Mouse (Mus musculus): ENCODE data around the gene Agmat. TPM values are rescaled to one million over a fixed set of nuclear protein-coding genes. Genes with fewer than 3 reads are reported as not detected.
A peak's percentile ranks its signal among the peaks of the same experiment; 100 is the strongest.

Gene Agmat
- polyA plus RNA-seq, 1 experiment from 2014 or later = not detected

DNA sequence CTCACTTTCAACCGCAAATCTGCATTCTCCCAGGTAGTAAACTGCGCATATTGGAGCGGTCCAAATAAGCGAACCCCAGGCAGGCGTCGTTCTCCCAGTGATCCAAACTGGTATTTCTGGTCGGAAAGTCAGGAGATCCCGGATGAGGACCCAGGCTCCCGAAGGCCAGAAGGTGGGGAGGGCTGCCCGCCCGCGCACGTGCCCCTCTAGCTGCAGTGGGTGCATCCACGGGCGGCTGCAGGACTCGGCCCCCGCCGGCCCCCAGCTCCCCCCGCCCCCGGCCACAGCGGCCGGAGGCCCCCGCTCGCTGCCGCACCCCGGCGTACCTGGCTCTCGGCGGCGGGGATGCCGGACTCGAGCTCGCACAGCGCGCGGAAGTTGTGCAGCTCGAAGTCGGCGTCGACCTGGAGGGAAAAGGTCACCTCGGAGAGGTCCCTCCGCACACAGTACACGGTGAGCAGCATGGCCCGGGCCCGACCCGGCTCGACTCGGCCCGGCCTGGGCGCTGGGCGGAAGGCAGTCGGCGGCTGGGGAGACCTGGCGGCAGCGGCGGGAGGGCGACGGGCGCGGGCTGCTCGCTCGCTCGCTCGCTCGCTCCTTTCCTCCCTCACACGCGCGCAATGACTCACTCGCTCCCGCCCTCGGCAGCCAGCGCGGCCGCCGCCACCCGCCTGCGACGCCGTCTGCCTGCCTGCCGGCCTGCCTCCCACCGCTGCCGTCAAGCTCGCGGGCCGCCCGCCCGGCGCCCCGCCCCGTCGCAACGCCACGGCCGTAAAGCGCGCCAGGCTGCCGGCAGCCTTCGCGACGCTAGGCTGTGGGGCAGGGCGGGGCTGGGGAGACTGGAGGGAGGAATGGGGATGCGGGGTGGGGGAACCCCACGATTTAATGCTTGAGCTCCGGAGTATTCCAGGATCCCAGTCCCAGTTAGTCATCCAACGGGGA is 23.5 kb upstream of the Agmat start, which contains the start of gene Ddi2:
Gene Ddi2, minus strand, starts transcription at position 689 of the 942 bp plus-strand sequence.
- WGBS = under 1% methylated on average over 77 of the region's 105 CpGs
- no peaks in the 10 kb centered on the region for H3K27me3 ChIP-seq
- peaks cover 11% of the 10 kb centered on the region for H3K36me3 ChIP-seq
- H3K4me1 ChIP-seq = peaks cover 22% of the 10 kb centered on the region
- H3K27ac ChIP-seq (replicated peaks) = peak within 1 kb of the TSS; percentile 86
- peak within 1 kb of the TSS; percentile 88 for H3K4me2 ChIP-seq (replicated peaks)
- peak within 1 kb of the TSS; percentile 95 for H3K9ac ChIP-seq (replicated peaks)
- H3K4me3 ChIP-seq = peak within 1 kb of the TSS; percentile 97
- no peaks in the 10 kb centered on the region for H3K9me3 ChIP-seq
- ATAC-seq (ENCODE audit: low FRiP score, low read depth) = peak; percentile 87

DNA sequence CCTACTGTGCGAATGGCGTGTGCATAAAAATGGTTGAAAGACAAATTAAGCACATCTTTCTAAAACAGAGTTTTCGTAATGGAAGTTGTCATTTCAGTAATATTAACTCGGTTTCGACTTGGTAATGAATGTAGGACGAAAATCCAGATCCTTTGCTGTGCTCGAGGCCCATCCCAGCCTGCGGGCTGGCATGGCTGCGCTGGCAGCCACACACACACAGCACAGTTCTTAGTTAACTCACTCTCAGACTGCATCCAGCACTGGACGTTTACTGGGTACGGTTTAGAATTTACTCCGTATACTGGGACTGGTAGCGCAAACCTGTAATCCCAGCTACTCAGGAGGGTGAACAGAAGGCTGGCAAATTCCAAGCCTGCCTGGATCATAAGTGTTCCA is 22.8 kb upstream of the Agmat start:
- peak; percentile 70 for ATAC-seq (ENCODE audit: low FRiP score, low read depth)
- Histone ChIP-seq H3K36me3 (peaks cover 11% of the 10 kb centered on the region), H3K4me1 (peaks cover 22% of the 10 kb centered on the region), H3K9ac (replicated peaks) (peak overlapping the region; percentile 95), H3K4me2 (replicated peaks) (peak overlapping the region; percentile 88), H3K27me3 (no peaks in the 10 kb centered on the region), H3K4me3 (peak overlapping the region; percentile 97), H3K9me3 (no peaks in the 10 kb centered on the region), H3K27ac (replicated peaks) (peak overlapping the region; percentile 86)
- 7% methylated on average over 13 of the region's 13 CpGs for WGBS

- Histone ChIP-seq H3K9me3 (no peaks in the 10 kb centered on the region), H3K9ac (replicated peaks) (no peak overlapping the region), H3K4me3 (no peak overlapping the region), H3K4me2 (replicated peaks) (no peak overlapping the region), H3K27me3 (peaks cover 3% of the 10 kb centered on the region; the same call in 1 of the 2 replicates), H3K27ac (replicated peaks) (no peak overlapping the region), H3K36me3 (peaks cover 11% of the 10 kb centered on the region), H3K4me1 (peaks cover 22% of the 10 kb centered on the region)
- WGBS = 72% methylated on average over 11 of the region's 11 CpGs
- ATAC-seq (ENCODE audit: low FRiP score, low read depth) = no peak
These were observed 21.9 kb upstream of the Agmat start for GRCm38 (mm10) chr4:141724594-141724993.

- Histone ChIP-seq H3K27ac (replicated peaks) (no peak overlapping the region), H3K4me3 (no peak overlapping the region), H3K36me3 (peaks cover 6% of the 10 kb centered on the region), H3K9ac (replicated peaks) (no peak overlapping the region), H3K27me3 (peaks cover 6% of the 10 kb centered on the region; the same call in 1 of the 2 replicates), H3K4me1 (peaks cover 22% of the 10 kb centered on the region), H3K4me2 (replicated peaks) (no peak overlapping the region), H3K9me3 (no peaks in the 10 kb centered on the region)
- no peak for ATAC-seq (ENCODE audit: low FRiP score, low read depth)
- WGBS = 84% methylated on average over 5 of the region's 5 CpGs
These were observed 21.2 kb upstream of the Agmat start for GRCm38 (mm10) chr4:141725277-141725676.

DNA sequence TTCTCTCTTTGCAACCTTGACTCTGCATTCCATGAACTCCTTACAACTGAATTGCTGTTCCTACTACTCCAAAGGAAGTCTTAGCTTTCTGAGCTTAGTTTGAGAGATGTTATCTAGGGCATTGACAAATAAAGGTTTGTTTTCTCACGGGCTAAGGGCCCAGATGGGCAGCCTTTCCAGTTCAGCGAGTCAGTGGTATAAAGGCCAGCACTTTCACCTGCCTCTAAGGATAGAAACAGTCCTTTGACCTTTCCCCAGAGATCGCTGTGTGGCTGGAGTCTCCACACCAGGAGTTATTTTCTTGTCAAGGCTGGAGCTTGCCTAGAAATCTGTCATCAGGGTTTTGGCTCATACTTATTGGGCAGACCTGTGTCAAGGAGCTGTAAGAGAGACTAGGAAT is 20.7 kb upstream of the Agmat start:
- Histone ChIP-seq H3K4me1 (peaks cover 22% of the 10 kb centered on the region), H3K9me3 (no peaks in the 10 kb centered on the region), H3K4me2 (replicated peaks) (no peak overlapping the region), H3K4me3 (no peak overlapping the region), H3K27ac (replicated peaks) (no peak overlapping the region), H3K9ac (replicated peaks) (no peak overlapping the region), H3K27me3 (peaks cover 10% of the 10 kb centered on the region), H3K36me3 (0 out of 2 replicates have a peak, but pooled peaks cover 2% of the 10 kb centered on the region)
- WGBS = 68% methylated on average over 3 of the region's 3 CpGs
- no peak for ATAC-seq (ENCODE audit: low FRiP score, low read depth)

- Histone ChIP-seq H3K4me3 (no peak overlapping the region), H3K36me3 (no peaks in the 10 kb centered on the region), H3K4me1 (no peaks in the 10 kb centered on the region), H3K27ac (replicated peaks) (no peak overlapping the region), H3K9ac (replicated peaks) (no peak overlapping the region), H3K27me3 (peaks cover 10% of the 10 kb centered on the region), H3K9me3 (no peaks in the 10 kb centered on the region), H3K4me2 (replicated peaks) (no peak overlapping the region)
- 81% methylated on average over 3 of the region's 3 CpGs for WGBS
- ATAC-seq (ENCODE audit: low FRiP score, low read depth) = no peak
These were observed 17.2 kb upstream of the Agmat start for GRCm38 (mm10) chr4:141729266-141729665.

DNA sequence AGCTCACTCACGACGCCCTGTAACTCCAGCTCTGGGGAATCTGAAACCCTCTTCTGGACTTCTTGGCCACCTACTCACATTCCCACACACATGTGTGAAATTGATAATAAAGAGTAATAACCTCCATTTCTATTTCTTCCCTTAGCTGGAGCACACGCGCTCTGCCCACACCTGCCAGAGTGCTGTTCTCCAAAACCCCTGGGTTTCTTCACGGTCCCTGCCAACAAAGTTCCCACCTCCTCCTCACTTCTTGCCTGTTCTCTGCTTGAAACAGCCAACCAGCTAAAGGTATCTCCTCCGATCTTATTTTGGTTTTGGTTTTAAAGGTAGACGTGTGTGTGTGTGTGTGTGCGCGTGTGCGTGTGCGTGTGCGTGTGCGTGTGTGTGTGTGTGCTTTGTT is 16.1 kb upstream of the Agmat start:
- Histone ChIP-seq H3K9ac (replicated peaks) (no peak overlapping the region), H3K27me3 (peaks cover 10% of the 10 kb centered on the region), H3K36me3 (no peaks in the 10 kb centered on the region), H3K4me2 (replicated peaks) (no peak overlapping the region), H3K4me1 (peaks cover 3% of the 10 kb centered on the region), H3K4me3 (no peak overlapping the region), H3K27ac (replicated peaks) (no peak overlapping the region), H3K9me3 (no peaks in the 10 kb centered on the region)
- 80% methylated on average over 13 of the region's 13 CpGs for WGBS
- ATAC-seq (ENCODE audit: low FRiP score, low read depth) = no peak

DNA sequence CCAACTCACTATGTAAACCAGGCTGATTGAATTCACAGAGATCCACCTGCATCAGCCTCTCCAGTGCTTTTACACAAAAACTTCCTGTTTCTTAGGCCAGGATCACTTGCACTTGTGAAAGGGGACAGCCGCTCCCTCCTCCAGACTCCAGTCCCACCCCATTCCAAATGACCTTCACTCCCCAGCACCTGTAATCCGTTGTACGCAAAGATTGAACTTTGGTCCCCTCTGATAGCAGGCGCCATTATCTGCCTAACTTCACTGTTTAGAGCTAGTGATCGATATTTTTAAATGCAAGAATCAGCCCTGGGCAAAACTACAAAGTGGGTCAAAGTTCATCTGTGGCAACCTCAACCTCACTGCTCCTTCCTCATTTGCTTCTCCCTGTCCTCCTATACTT is 14.7 kb upstream of the Agmat start:
- Histone ChIP-seq H3K9me3 (no peaks in the 10 kb centered on the region), H3K36me3 (no peaks in the 10 kb centered on the region), H3K27me3 (peaks cover 10% of the 10 kb centered on the region), H3K4me2 (replicated peaks) (no peak overlapping the region), H3K27ac (replicated peaks) (no peak overlapping the region), H3K9ac (replicated peaks) (no peak overlapping the region), H3K4me3 (no peak overlapping the region), H3K4me1 (peaks cover 3% of the 10 kb centered on the region)
- 84% methylated on average over 5 of the region's 5 CpGs for whole genome bisulfite sequencing
- ATAC-seq (ENCODE audit: low FRiP score, low read depth) = no peak

DNA sequence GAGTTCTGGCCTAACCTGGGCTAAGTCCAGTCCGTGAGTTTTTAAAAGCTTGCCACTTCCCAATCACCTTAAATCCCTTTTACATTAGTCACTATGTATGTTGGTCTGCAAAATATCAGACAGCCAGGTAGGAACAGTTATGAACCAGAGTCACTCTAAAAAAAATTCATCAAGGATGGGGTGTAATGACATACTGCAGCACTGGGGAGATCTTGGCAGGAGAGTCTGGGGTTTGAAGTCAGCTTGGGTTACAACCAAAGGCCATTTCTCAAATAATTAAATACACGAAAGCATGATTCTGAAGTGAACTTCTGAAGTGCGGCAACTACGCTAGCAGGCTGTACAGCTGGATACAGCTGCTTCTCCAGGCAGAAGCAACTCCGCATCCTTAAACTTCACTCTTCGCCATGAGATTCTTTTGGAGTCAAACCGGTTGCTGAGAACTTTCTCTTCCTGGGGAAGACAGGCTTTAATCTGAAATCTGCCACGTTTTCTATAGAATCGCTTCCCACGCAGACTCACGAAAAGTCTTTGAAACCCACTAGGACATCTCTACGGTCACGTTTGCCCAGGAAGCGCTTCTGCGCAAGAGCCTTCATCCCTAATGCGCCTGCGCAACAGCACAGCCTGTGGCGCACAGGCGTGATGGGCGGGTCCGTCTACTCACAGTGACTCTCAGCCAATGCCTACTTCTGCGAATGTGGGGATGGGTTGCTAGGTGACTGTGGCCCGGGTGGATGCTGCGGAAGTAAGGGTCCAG is 11.8 kb upstream of the Agmat start:
- Histone ChIP-seq H3K9ac (replicated peaks) (peak overlapping the region; percentile 59), H3K4me2 (replicated peaks) (peak overlapping the region; percentile 57), H3K9me3 (no peaks in the 10 kb centered on the region), H3K27ac (replicated peaks) (no peak overlapping the region; the same call in 1 of the 2 replicates), H3K36me3 (no peaks in the 10 kb centered on the region), H3K4me3 (peak overlapping the region; percentile 40), H3K4me1 (peaks cover 3% of the 10 kb centered on the region), H3K27me3 (peaks cover 7% of the 10 kb centered on the region)
- ATAC-seq (ENCODE audit: low FRiP score, low read depth) = peak; percentile 99
- 7% methylated on average over 24 of the region's 24 CpGs for WGBS

GRCm38 (mm10) chr4:141735206-141735560 is 11.3 kb upstream of the Agmat start:
- Histone ChIP-seq H3K9ac (replicated peaks) (peak overlapping the region; percentile 59), H3K36me3 (no peaks in the 10 kb centered on the region), H3K4me2 (replicated peaks) (peak overlapping the region; percentile 57), H3K4me1 (peaks cover 3% of the 10 kb centered on the region), H3K4me3 (peak overlapping the region; percentile 40), H3K27ac (replicated peaks) (no peak overlapping the region; the same call in 1 of the 2 replicates), H3K9me3 (no peaks in the 10 kb centered on the region), H3K27me3 (peaks cover 5% of the 10 kb centered on the region; the same call in 1 of the 2 replicates)
- no peak; the same call in 1 of the 2 replicates for ATAC-seq (ENCODE audit: low FRiP score, low read depth)
- WGBS = 24% methylated on average over 9 of the region's 9 CpGs

- H3K9ac ChIP-seq (replicated peaks) = no peak overlapping the region
- peaks cover 3% of the 10 kb centered on the region for H3K4me1 ChIP-seq
- no peaks in the 10 kb centered on the region for H3K36me3 ChIP-seq
- no peaks in the 10 kb centered on the region for H3K27me3 ChIP-seq
- no peak overlapping the region for H3K4me3 ChIP-seq
- H3K27ac ChIP-seq (replicated peaks) = no peak overlapping the region
- no peak overlapping the region for H3K4me2 ChIP-seq (replicated peaks)
- 71% methylated on average over 4 of the region's 4 CpGs for WGBS
- ATAC-seq (ENCODE audit: low FRiP score, low read depth) = no peak
- H3K9me3 ChIP-seq = no peaks in the 10 kb centered on the region; the same call in 1 of the 2 replicates
These were observed 9.6 kb upstream of the Agmat start for GRCm38 (mm10) chr4:141736856-141737255.

- 82% methylated on average over 8 of the region's 8 CpGs for WGBS
- peaks cover 3% of the 10 kb centered on the region for H3K4me1 ChIP-seq
- no peak overlapping the region for H3K4me2 ChIP-seq (replicated peaks)
- H3K9me3 ChIP-seq = no peaks in the 10 kb centered on the region; the same call in 1 of the 2 replicates
- no peak overlapping the region for H3K4me3 ChIP-seq
- no peaks in the 10 kb centered on the region for H3K36me3 ChIP-seq
- no peaks in the 10 kb centered on the region for H3K27me3 ChIP-seq
- ATAC-seq (ENCODE audit: low FRiP score, low read depth) = no peak
- H3K9ac ChIP-seq (replicated peaks) = no peak overlapping the region
- H3K27ac ChIP-seq (replicated peaks) = no peak overlapping the region
These were observed 8.5 kb upstream of the Agmat start for GRCm38 (mm10) chr4:141738015-141738414.

Data from midbrain, embryonic 12.5 days (tissue).